Mouse (Mus musculus) left cerebral cortex, adult 9 months (tissue): ENCODE data around the gene Irgq.

Experiments
- DNase-seq, 2 experiments: peaks; one replicate each; pipeline ENCODE4 v3.0.0; 2022; ENCODE audit warnings: low spot score in 2 of 2

Gene Irgq

GRCm38 (mm10) chr7:24546634-24547389, 16.3 kb downstream of the Irgq start:
- DNase-seq, result peak; percentile 98 to 99

DNA sequence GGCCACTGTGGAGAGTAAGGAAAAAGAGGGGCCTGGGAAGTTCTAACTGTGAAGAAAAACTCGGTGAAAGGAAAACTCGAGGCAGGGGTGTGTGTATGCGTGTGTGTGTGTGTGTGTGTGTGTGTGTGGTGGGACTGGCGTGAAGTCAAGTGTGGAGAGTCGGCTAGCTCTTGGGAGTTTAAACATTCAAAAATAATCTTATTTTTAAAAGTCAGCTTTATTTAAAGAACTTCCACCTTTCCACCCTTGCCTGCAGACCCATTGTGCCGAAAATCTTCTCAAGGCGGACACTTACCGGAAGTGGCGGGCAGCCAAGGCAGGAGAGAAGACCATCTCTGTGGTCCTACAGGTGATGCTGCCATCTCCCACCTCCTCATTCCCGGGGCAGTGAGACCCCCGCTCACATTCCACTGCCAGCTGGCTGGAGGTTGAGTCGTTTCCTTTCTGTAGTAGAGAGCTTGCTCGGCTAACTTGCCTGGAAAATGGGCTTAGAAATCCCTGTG, 17.1 kb downstream of the Irgq start:
- DNase-seq, result no peak

- DNase-seq, result no peak
Measured at GRCm38 (mm10) chr7:24551985-24552759, 21.7 kb downstream of the Irgq start.

DNA sequence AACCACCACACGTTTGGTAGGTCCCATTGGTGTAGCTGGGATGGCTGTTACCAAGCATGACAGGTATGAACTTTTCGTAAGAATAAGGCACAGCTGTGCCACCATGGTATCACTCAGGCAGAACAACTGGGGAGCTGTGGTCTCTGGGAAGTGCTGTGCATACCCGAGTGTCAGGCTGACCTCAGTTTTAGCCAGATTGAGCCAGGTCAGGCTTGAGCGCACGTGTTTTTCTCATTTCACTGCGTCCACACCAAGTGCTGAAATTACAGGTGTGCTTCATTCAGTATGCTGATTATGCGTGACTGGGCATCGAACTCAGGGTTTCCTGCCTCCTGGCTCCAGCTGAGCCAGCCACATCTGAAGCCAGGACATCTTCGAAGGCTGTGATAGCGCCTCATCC, 25.3 kb downstream of the Irgq start:
- no peak for DNase-seq

- no peak for DNase-seq
Measured at GRCm38 (mm10) chr7:24561450-24561849, 31.0 kb downstream of the Irgq start.

DNA sequence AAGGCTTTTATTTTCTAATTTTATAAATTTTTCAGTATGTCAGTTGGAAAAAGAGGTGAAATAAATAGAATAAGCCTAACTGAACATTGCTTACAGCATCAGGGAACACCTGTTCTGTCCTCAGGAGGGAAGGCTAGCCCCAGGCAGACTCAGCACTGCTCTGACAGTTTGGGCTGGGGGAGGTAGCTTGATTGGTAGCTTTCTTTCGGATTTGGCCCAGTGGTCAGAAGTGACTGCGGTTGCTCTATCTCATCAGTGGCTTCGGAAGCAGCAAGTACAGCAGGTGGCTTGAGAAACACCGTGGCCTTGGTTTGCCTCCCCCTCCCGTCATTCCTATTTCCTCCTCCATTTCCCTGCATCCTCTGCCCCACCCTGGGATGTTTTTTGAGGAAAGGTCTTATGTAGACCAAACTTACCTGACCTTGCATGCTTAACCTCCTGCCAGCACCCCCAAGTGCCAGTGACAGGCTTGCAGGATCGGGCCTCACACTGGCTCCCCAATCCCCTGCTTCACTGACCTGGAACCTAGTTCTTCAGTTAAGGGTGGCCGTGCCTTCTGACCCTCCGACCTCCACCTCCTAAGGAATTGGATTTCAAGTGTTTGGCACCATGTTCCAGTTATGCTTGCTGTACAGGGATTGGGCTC, 32.8 kb downstream of the Irgq start:
- no peak for DNase-seq

DNA sequence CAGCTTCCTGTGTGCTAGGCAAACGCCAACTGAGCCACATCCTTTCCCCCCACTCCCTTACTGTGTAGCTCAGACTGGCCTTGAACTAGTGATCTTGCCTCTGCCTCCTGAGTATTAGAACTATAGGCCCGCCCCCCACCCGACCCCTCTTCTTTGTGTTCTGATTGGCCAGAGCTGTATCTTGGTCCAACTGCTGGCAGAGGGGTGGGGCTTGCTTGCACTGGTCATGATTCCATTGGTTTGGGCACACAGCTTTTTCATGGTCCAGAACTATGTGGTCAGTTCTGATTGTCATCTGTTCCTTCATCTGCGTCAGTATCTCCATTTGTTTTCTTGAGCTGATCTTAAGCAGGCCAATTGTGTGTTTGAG, 33.3 kb downstream of the Irgq start:
- no peak for DNase-seq

GRCm38 (mm10) chr7:24564607-24565265, 34.2 kb downstream of the Irgq start:
- DNase-seq, result peak in 1 of 2 experiments; percentile 70

DNA sequence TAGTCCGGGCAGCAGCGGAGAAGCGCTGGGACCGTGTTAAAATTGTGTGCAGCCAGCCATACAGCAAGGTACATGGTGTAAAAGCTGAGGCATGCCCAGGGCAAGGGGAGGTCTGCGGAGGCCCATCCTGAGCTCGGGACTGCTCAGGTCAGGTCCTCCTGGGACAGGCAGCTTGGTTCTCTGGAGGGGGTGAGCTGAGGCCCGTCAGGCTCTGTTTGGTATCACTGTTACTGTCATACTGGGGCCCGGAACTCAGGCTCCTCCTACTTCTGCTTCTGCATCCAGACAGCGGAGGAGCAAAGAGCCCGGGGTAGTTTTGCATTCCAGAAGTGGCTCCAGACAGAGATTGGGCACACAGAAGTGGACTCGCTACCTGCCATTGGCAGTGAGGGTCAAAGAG, 35.1 kb downstream of the Irgq start:
- no peak for DNase-seq

DNA sequence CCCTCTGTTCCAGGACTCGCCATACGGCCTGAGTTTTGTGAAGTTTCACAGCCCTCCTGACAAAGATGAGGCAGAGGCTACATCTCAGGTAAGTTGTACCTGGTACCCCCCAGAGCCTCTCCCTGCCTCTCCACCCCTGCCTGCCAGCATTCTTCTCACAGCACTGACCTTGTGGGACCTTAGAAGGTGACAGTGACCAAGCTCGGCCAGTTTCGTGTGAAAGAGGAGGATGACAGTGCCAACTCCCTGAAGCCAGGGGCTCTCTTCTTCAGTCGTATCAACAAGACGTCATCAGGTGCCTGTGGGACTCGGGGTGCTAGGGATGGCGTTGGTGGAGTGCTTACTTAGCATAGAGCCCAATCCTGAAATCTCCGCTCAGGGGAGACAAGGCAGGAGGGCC, 35.7 kb downstream of the Irgq start:
- no peak for DNase-seq

DNA sequence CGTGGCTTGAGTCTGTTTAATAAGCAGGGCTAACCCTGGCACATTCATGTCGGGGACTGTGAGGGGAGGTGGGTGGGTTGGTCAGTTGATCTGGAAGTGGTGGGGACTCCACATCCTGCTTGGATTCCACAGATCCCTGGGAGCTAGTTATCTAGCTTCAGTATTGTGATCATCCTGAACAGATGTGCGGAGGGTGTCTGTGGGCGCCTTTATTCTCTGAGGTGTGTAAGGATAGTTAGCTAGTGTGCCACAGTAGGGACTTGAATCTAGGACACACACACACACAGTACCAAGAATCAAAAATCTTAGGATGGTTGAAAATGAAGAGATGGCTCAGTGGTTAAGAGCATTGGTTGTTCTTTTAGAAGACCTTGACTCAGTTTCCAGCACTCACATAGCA, 38.0 kb downstream of the Irgq start:
- DNase-seq, result no peak

DNA sequence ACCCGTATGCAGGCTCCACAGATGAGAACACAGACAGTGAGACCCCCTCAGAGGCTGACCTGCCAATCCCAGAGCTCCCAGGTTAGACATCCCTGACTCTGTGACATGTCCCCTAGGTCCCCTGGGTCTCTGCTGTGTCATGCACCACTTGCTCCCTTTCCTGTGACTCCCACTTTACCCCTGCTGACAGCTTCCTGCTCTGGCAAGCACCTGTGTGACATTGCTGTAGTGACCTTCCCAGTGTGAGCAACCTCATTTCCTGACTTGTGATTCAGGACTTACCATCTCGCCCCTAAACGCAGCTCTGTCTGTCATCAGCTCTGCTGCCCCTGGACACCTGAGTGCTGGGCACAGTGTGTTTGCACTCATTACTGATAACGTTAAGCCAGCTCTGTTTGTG, 40.6 kb downstream of the Irgq start:
- no peak for DNase-seq

- DNase-seq, result no peak
Measured at GRCm38 (mm10) chr7:24572455-24572854, 42.0 kb downstream of the Irgq start.

GRCm38 (mm10) chr7:24574224-24574796, 43.8 kb downstream of the Irgq start:
- DNase-seq, result no peak

- no peak for DNase-seq
Measured at GRCm38 (mm10) chr7:24577811-24578210, 47.3 kb downstream of the Irgq start.

GRCm38 (mm10) chr7:24584876-24585275, 54.4 kb downstream of the Irgq start:
- DNase-seq, result no peak

- no peak for DNase-seq
Measured at GRCm38 (mm10) chr7:24585995-24586394, 55.5 kb downstream of the Irgq start.

DNA sequence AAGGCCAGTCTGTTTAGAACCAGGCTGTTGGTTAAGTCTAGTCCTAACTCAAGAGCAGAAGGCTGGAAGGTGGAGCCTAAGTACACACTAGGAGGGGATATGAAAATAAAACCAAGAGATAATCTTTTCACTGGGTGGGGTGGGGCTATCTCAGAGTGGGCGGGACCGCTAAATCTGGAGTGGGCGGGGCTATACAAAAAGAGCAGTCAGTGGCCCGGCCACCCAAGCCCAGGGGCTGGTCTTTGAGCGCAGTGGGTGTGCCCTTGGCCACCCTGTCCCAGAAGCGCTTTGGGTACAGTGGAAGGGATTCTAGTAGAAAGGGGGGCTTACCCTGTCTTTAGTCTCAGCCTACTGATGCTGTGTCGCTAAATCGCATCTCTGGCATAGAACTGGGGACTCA, 56.3 kb downstream of the Irgq start:
- DNase-seq, result no peak

DNA sequence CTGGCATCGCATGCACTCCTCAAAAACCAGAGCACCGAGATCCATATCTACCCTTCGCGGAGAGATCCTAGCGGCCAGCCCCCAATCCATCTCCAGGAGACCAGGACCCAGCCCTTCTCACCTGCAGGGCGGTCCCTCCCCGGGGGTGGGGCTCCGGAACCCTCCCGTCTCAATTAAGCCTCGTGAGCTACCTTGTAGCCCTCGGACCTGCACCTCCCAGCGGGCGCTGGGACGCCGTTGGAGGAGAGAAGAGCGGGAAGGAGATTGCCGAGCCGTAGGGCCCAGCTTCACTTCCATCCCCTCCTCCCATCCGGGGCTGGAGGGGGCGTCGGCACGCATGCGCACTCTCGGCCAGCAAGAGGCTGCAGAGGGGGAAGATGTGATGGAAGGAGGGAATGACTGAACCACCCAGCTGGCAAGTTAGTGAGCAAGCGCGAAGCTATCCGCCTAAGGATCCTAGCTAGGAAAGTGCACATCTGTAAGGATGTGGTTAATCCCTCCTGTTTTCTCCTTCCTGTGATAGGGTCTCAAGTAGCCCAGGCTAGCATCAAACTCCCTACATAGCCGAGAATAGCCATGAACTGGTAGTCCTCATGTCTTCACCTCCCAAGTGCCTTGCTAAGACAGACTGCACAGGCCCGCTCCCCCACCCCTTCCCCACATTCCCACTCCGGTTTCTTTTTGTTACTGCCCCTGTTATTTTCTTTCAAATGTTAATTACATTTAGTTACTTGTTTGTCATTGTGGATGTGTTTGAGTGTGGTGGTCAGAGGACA, 57.0 kb downstream of the Irgq start, which contains the start of the genes Ethe1 and Zfp575:
Gene Ethe1 (plus strand): TSS at position 214 of the 776 bp plus-strand sequence.
Gene Zfp575 (minus strand): TSS at position 312 of the 776 bp plus-strand sequence.
- DNase-seq, result peak; percentile 69 to 79
